Mouse (Mus musculus): ENCODE results near the gene Fgf9.

DNA sequence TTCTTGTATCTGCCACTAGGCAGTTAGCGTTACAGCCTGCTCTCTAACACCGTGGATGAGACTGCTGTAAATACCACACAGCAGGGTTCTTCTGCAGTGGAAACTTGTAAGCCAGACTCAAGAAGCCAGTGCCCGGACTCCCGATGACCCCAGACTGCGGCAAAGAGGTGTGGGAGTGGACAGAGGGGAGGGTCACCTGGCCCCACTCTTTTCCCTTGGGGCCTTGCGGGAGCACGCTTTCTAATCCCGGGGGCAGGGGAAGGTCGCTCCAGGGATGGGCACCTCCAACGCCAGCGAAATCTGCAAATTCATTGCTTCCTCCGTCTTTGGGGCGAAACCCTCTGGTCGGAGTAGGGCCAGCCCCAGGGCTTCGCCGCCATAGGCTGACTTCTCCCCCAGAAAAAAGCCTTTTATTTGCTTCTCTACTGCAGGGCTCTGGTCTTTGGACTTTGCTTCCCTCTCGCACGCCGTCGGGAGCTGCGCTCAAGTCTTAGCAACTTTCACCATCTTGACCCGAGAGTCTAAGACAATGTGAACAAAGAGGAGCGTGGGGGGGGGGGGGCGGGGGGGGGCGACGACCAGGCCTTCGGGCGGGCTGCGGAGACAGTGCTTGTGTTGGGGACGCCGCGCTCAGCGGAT lies at the start of gene Fgf9:
- TF ChIP-seq CTCF (IDR thresholded peaks at IDR 0.05; ENCODE audit: control insufficient read depth, insufficient read depth, insufficient read length), result no peak
- TF ChIP-seq USF1 (IDR thresholded peaks at IDR 0.05; ENCODE audit: low read depth), result no peak
- TF ChIP-seq CEBPB (IDR thresholded peaks at IDR 0.05; ENCODE audit: low read depth), result no peak

Measured in C2C12 (cell line).